Mouse (Mus musculus) limb, embryonic 11.5 days (tissue): ENCODE measurements around the gene Lama2. TPM values are rescaled to one million over a fixed set of nuclear protein-coding genes. Genes with fewer than 3 reads are reported as not detected.
A peak's percentile ranks its signal among the peaks of the same experiment; 100 is the strongest.

Experiments
- ATAC-seq: fragments of 200-750 bp; cut with Nextera tagmentation; 2 replicates; pipeline ENCODE4 v1.8.0; 2017; ENCODE audit warnings: low read depth; ENCODE audit not compliant: insufficient number of reproducible peaks, low FRiP score, low TSS enrichment
- DNase-seq: peaks from one replicate; pipeline ENCODE4 v3.0.0-alpha.2; 2015; ENCODE audit warnings: low spot score
- H3K27ac ChIP-seq: fragments of 300-500 bp; sonication (generic); replicated peaks from 2 replicates; pipeline ENCODE4 v1.5.1; 2014; ENCODE audit warnings: low read depth, mild to moderate bottlenecking, low read length
- H3K27me3 ChIP-seq: fragments of 300-500 bp; sonication (generic); 2 replicates; pipeline ENCODE4 v1.6.1; 2014; ENCODE audit warnings: mild to moderate bottlenecking, low read length, mixed read lengths; ENCODE audit not compliant: control insufficient read depth, insufficient read depth
- H3K36me3 ChIP-seq: fragments of 300-500 bp; sonication (generic); 2 replicates; pipeline ENCODE4 v1.6.1; 2014; ENCODE audit warnings: mild to moderate bottlenecking, low read length, moderate library complexity, mixed read lengths; ENCODE audit not compliant: control insufficient read depth, insufficient read depth
- H3K4me1 ChIP-seq: fragments of 300-500 bp; sonication (generic); 2 replicates; pipeline ENCODE4 v1.6.1; 2014; ENCODE audit warnings: low read length, mixed read lengths; ENCODE audit not compliant: control insufficient read depth, insufficient read depth
- H3K4me2 ChIP-seq: fragments of 300-500 bp; sonication (generic); 2 replicates; pipeline ENCODE4 v1.6.1; 2014; ENCODE audit warnings: low read depth, mild to moderate bottlenecking, moderate library complexity; ENCODE audit not compliant: severe bottlenecking
- H3K4me3 ChIP-seq: fragments of 300-500 bp; sonication (generic); 2 replicates; pipeline ENCODE4 v1.5.1; 2014; ENCODE audit warnings: low read depth, low read length
- H3K9ac ChIP-seq: fragments of 300-500 bp; sonication (generic); 2 replicates; pipeline ENCODE4 v1.6.1; 2014; ENCODE audit warnings: mild to moderate bottlenecking, low read length
- H3K9me3 ChIP-seq: fragments of 300-500 bp; sonication (generic); 2 replicates; pipeline ENCODE4 v1.6.1; 2016; ENCODE audit warnings: low read length; ENCODE audit not compliant: control insufficient read depth
- WGBS: fragments of 180-500 bp; shearing (Covaris S2); extraction: QIAGEN DNeasy Blood & Tissue Kit; methylation state at CpG from one replicate; pipeline ENCODE4 v1.1.7; 2014; 5-methylcytosine and 5-hydroxymethylcytosine counted together
- polyA plus RNA-seq: library from polyadenylated mRNA; unstranded; fragments of >200 nt; fragmentation: Nextera tagmentation; extraction: Ambion mirVana; gene quantifications from 2 replicates; pipeline ENCODE4 v1.2.1, GENCODE M21; 2014

The Lama2 gene
- polyA plus RNA-seq, 1 experiment from 2014 or later = 12.2 TPM

GRCm38 (mm10) chr10:27135768-27136167 lies 483.8 kb downstream of the Lama2 start:
- H3K4me1 ChIP-seq = peaks cover 5% of the 10 kb centered on the region; the same call in 1 of the 2 replicates
- H3K27me3 ChIP-seq = no peaks in the 10 kb centered on the region
- H3K9ac ChIP-seq = no peak overlapping the region
- no peak overlapping the region for H3K27ac ChIP-seq
- H3K36me3 ChIP-seq = no peaks in the 10 kb centered on the region
- H3K4me2 ChIP-seq = no peak overlapping the region
- DNase-seq = no peak
- ATAC-seq = no peak
- 100% methylated on average over 1 of the region's 1 CpGs for WGBS
- no peaks in the 10 kb centered on the region for H3K9me3 ChIP-seq
- H3K4me3 ChIP-seq = no peak overlapping the region

DNA sequence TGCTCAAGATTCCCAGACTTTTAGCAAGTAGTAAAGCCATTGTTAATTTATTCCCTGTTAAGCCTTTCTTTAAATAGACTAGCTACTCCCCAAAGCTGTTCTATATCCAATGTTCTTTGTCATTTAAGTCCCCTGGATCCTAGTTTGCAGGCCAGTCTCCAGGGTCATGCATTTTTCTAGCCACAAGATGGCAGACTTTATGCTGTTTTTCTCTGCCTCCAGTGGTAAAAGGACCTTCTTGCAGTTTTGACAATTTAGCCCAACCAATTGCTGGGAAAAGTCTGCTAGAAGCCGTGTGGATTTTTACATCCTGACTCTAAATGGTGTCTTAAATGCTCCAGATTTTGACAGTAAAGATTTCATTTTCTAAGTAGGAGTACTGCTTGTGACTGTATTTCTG lies 486.4 kb downstream of the Lama2 start:
- no peaks in the 10 kb centered on the region for H3K36me3 ChIP-seq
- WGBS = 4% methylated on average over 1 of the region's 1 CpGs
- no peak overlapping the region for H3K9ac ChIP-seq
- no peak overlapping the region for H3K4me2 ChIP-seq
- no peak for ATAC-seq
- H3K4me1 ChIP-seq = 0 out of 2 replicates have a peak, but pooled peaks cover 4% of the 10 kb centered on the region
- no peak overlapping the region for H3K27ac ChIP-seq
- H3K9me3 ChIP-seq = no peaks in the 10 kb centered on the region
- peak; percentile 74 for DNase-seq
- no peaks in the 10 kb centered on the region for H3K27me3 ChIP-seq
- no peak overlapping the region for H3K4me3 ChIP-seq

GRCm38 (mm10) chr10:27127454-27127853 lies 492.1 kb downstream of the Lama2 start:
- no peaks in the 10 kb centered on the region for H3K9me3 ChIP-seq
- WGBS = 86% methylated on average over 2 of the region's 2 CpGs
- no peak for DNase-seq

DNA sequence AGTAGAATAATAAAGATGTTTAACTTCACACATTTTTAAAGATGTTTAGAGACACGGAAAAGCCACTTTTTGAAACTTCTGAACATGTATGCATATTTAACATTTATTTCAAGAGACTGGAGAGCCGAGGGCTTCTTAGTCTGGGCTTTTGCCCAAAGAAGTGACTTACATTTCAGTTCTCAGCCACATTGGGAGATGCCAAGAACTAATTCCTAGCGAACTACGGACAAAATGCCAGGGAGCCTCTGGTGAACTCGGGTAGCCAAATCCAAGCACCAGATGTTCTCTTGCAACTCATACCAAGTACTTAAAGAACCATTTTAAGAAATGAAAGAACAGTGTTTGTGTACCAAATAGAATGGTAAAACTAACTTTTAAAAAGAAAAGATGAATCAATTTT lies 495.8 kb downstream of the Lama2 start:
- no peak overlapping the region for H3K4me2 ChIP-seq
- no peaks in the 10 kb centered on the region for H3K9me3 ChIP-seq
- H3K4me3 ChIP-seq = no peak overlapping the region
- no peaks in the 10 kb centered on the region for H3K36me3 ChIP-seq
- H3K27me3 ChIP-seq = no peaks in the 10 kb centered on the region
- no peak overlapping the region for H3K9ac ChIP-seq
- ATAC-seq = no peak
- no peak for DNase-seq
- 82% methylated on average over 5 of the region's 5 CpGs for WGBS
- no peaks in the 10 kb centered on the region for H3K4me1 ChIP-seq
- H3K27ac ChIP-seq = no peak overlapping the region

More at GRCm38 (mm10) chr10:27127454-27127853, 492.1 kb downstream of the Lama2 start:
- no peak overlapping the region for H3K9ac ChIP-seq
- no peak for ATAC-seq
- H3K27ac ChIP-seq = no peak overlapping the region
- no peaks in the 10 kb centered on the region for H3K4me1 ChIP-seq
- no peaks in the 10 kb centered on the region for H3K27me3 ChIP-seq
- H3K36me3 ChIP-seq = no peaks in the 10 kb centered on the region
- H3K4me3 ChIP-seq = no peak overlapping the region
- no peak overlapping the region for H3K4me2 ChIP-seq

DNA sequence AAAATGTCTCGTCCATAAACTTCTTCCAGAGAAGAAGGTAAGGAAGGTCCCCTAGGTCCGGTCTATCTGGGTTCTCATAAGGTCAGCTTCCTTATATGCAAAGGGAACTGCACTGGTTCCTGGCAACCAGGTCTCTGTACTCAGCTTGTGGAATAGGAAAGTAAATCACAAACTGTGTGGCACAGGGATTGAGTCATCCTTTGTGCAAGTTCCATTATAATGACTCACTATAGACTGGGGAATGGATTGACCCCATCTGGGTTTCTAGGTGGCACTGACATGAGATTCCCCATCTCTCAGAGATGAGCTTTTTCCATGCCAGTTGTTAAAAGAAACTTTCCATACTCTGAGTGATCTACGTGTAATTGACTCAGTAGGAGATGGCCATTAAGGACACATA lies 501.7 kb downstream of the Lama2 start:
- ATAC-seq (no peak), DNase-seq (no peak)
- no peak overlapping the region for H3K4me3 ChIP-seq
- no peaks in the 10 kb centered on the region for H3K27me3 ChIP-seq
- no peaks in the 10 kb centered on the region for H3K9me3 ChIP-seq
- no peak overlapping the region for H3K9ac ChIP-seq
- no peaks in the 10 kb centered on the region for H3K36me3 ChIP-seq
- H3K27ac ChIP-seq = no peak overlapping the region
- H3K4me1 ChIP-seq = no peaks in the 10 kb centered on the region
- 93% methylated on average over 3 of the region's 3 CpGs for WGBS
- H3K4me2 ChIP-seq = no peak overlapping the region

- no peaks in the 10 kb centered on the region for H3K36me3 ChIP-seq
- H3K9me3 ChIP-seq = no peaks in the 10 kb centered on the region
- H3K4me1 ChIP-seq = no peaks in the 10 kb centered on the region
- H3K4me3 ChIP-seq = no peak overlapping the region
- H3K9ac ChIP-seq = no peak overlapping the region
- ATAC-seq (no peak), DNase-seq (no peak)
- 88% methylated on average over 2 of the region's 2 CpGs for WGBS
- H3K27me3 ChIP-seq = no peaks in the 10 kb centered on the region
- no peak overlapping the region for H3K27ac ChIP-seq
- H3K4me2 ChIP-seq = no peak overlapping the region
Observed at GRCm38 (mm10) chr10:27116938-27117647, 502.5 kb downstream of the Lama2 start.

- Histone ChIP-seq H3K9ac (no peak overlapping the region), H3K4me2 (no peak overlapping the region), H3K4me1 (no peaks in the 10 kb centered on the region), H3K27ac (no peak overlapping the region), H3K4me3 (no peak overlapping the region), H3K36me3 (no peaks in the 10 kb centered on the region), H3K27me3 (no peaks in the 10 kb centered on the region), H3K9me3 (no peaks in the 10 kb centered on the region)
- no peak for ATAC-seq
- no peak for DNase-seq
- WGBS = 89% methylated on average over 3 of the region's 3 CpGs
Observed at GRCm38 (mm10) chr10:27114131-27114530, 505.4 kb downstream of the Lama2 start.

- WGBS = 87% methylated on average over 5 of the region's 5 CpGs
- no peak for DNase-seq
- no peak overlapping the region for H3K27ac ChIP-seq
- H3K9me3 ChIP-seq = no peaks in the 10 kb centered on the region
- H3K4me1 ChIP-seq = no peaks in the 10 kb centered on the region
- H3K9ac ChIP-seq = no peak overlapping the region
- H3K4me3 ChIP-seq = no peak overlapping the region
- H3K4me2 ChIP-seq = no peak overlapping the region
- ATAC-seq = no peak
- no peaks in the 10 kb centered on the region for H3K36me3 ChIP-seq
- no peaks in the 10 kb centered on the region for H3K27me3 ChIP-seq
Observed at GRCm38 (mm10) chr10:27103811-27104210, 515.7 kb downstream of the Lama2 start.
